Comparison of ENCODE assay signal across 8 mouse cellular contexts in the genomic region with DNA sequence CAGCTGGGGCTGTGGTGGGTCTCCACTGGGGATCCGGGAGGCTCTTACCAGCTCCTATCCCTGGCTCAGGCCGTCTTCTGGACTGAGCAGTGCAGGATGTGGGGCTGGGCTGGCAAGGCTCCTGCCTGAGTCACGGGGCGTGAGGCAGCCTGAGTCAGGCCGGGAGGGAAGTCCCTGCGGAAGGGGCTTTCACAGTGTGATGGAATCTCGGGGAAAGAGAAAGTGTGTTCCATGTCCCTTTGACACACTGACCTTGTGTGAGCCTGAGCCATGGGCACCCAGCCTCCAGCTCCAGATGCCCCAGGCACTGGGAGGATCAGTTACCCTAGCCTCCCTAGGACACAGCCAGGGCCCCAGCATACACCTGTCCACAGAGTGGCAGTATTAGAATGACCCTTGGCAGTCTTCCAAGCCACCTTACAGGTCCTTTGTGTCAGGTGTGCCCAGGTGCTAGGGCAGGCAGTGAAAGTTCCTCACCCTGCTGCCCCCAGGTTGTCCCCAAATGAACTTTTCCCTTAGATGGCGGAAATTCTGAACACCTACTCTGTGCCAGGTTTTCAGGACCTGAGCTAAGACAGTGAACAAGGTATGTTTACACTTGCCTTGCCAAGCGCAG. TPM values are rescaled to one million over a fixed set of nuclear protein-coding genes. Genes with fewer than 3 reads are reported as not detected.
DNase-seq lines count a peak whose midpoint lies in the region.

No protein-coding gene starts in this region.

- DNase-seq in MN1 (ENCODE audit: low spot score), result peak; percentile 73
- peak; percentile 54 to 64 for DNase-seq in adrenal gland, adult 18-20 months (ENCODE audit: low spot score in 2 of 2)
- DNase-seq in heart, adult 8-10 months (ENCODE audit: low spot score), result peak; percentile 56
- peak; percentile 32 to 64 for DNase-seq in kidney, postnatal 25 days
- DNase-seq in frontal cortex, postnatal 25 days (ENCODE audit: low spot score in 2 of 2), result no peak
- DNase-seq in ovary, adult 18-20 months (ENCODE audit: low spot score), result no peak
- DNase-seq in T-cell, adult 2 months (ENCODE audit: low spot score), result no peak
- DNase-seq in c-Kit-positive CD71-positive TER-119-positive erythroid progenitor cells, embryonic 14.5 days (ENCODE audit: low spot score), result no peak

RNA-seq across cellular contexts. Expression of gene Hmga1, which starts 8.9 kb away (rescaled TPM):
- total RNA-seq in adrenal gland, adult 18-20 months (2021), result 10 to 100 TPM; 16.8 to 29.5 TPM
- total RNA-seq in heart, adult 8-10 months (2022), result 10 to 100 TPM; 42.6 to 51.1 (median 46.9) TPM

RNA-seq across cellular contexts. Expression of gene AI413582, which starts 18.2 kb away (rescaled TPM):
- 10 to 100 TPM; 20.1 to 21.7 TPM for total RNA-seq in adrenal gland, adult 18-20 months (2021)
- 10 to 100 TPM in 2 of 4 experiments, 1 to 10 TPM in 2; 6.4 to 10.3 (median 9.9) TPM for total RNA-seq in heart, adult 8-10 months (2022)

RNA-seq across cellular contexts. Expression of gene Grm4, which starts 26.2 kb away (rescaled TPM):
- 1 to 10 TPM in 1 of 2 experiments, under 1 TPM in 1; 0.80 to 1.4 TPM for total RNA-seq in adrenal gland, adult 18-20 months (2021)
- under 1 TPM in 3 of 4 experiments, not detected in 1; 0.16 to 0.30 (median 0.23) TPM for total RNA-seq in heart, adult 8-10 months (2022)

Comparison
In these comparisons a context has a peak if more than half of its experiments do, and no peak if none do; other contexts are left out.
1. DNase-seq: peak in MN1 (single experiment), adrenal gland, adult 18-20 months (2 of 2), heart, adult 8-10 months (single experiment) and kidney, postnatal 25 days (2 of 2); none in frontal cortex, postnatal 25 days (0 of 2), ovary, adult 18-20 months (single experiment), T-cell, adult 2 months (single experiment) and c-Kit-positive CD71-positive TER-119-positive erythroid progenitor cells, embryonic 14.5 days (single experiment).